Mouse (Mus musculus) ES-Bruce4 (cell line): ENCODE results near the gene Atp11a. TPM values are rescaled to one million over a fixed set of nuclear protein-coding genes. Genes with fewer than 3 reads are reported as not detected.

ENCODE experiments used
- H3K27ac ChIP-seq: 2 replicates; pipeline ENCODE4 v1.5.1; 2012; ENCODE audit warnings: low read length, inconsistent platforms; ENCODE audit not compliant: insufficient read depth
- H3K27me3 ChIP-seq: 2 replicates; pipeline ENCODE4 v1.6.1; 2012; ENCODE audit warnings: mild to moderate bottlenecking, low read length, inconsistent platforms; ENCODE audit not compliant: control insufficient read depth, poor library complexity, insufficient read depth, severe bottlenecking
- H3K36me3 ChIP-seq: 2 replicates; pipeline ENCODE4 v1.6.1; 2012; ENCODE audit warnings: inconsistent platforms, mild to moderate bottlenecking, low read length, moderate library complexity; ENCODE audit not compliant: control insufficient read depth, poor library complexity, insufficient read depth, severe bottlenecking
- H3K4me1 ChIP-seq: one replicate; pipeline ENCODE4 v1.8.1; 2011; ENCODE audit warnings: low read length; ENCODE audit not compliant: control insufficient read depth, insufficient read depth
- H3K4me3 ChIP-seq: 2 replicates; pipeline ENCODE4 v1.5.1; 2011; ENCODE audit warnings: low read depth, mild to moderate bottlenecking, low read length
- H3K9ac ChIP-seq: 2 replicates; pipeline ENCODE4 v1.6.1; 2012; ENCODE audit warnings: low read depth, mild to moderate bottlenecking, inconsistent platforms; ENCODE audit not compliant: poor library complexity, severe bottlenecking
- H3K9me3 ChIP-seq: replicated peaks from 2 replicates; pipeline ENCODE4 v1.6.1; 2012; ENCODE audit warnings: mild to moderate bottlenecking, low read length, inconsistent platforms; ENCODE audit not compliant: control insufficient read depth, poor library complexity, insufficient read depth, severe bottlenecking
- CTCF ChIP-seq: IDR thresholded peaks from one replicate; pipeline ENCODE4 v1.8.1; 2011; ENCODE audit warnings: low read depth, low read length
- EP300 ChIP-seq: IDR thresholded peaks from 2 replicates; pipeline ENCODE4 v1.6.1; 2011; ENCODE audit warnings: low read depth, low read length; ENCODE audit not compliant: insufficient read depth
- POLR2A ChIP-seq: IDR thresholded peaks from one replicate; pipeline ENCODE4 v1.8.1; 2011; ENCODE audit warnings: low read length; ENCODE audit not compliant: insufficient read depth
- polyA plus RNA-seq: library from polyadenylated mRNA; stranded (reverse); fragments of >200 nt; gene quantifications from 2 replicates; pipeline ENCODE4 v1.2.4, GENCODE M21; 2011; ENCODE audit warnings: low read depth; ENCODE audit not compliant: missing spikeins, insufficient read depth, insufficient read length

Gene Atp11a
- polyA plus RNA-seq, 1 experiment: 58.5 TPM

- no peaks in the 10 kb centered on the region for H3K4me1 ChIP-seq
- H3K27me3 ChIP-seq: no peaks in the 10 kb centered on the region
- H3K4me3 ChIP-seq: no peak overlapping the region
- H3K9ac ChIP-seq: no peak overlapping the region
- no peaks in the 10 kb centered on the region for H3K9me3 ChIP-seq
- no peak overlapping the region for H3K27ac ChIP-seq
- TF ChIP-seq EP300: no peak
- TF ChIP-seq CTCF: no peak
- TF ChIP-seq POLR2A: no peak
- H3K36me3 ChIP-seq: no peaks in the 10 kb centered on the region
Observed at GRCm38 (mm10) chr8:12897815-12898214, 141.0 kb downstream of the Atp11a start.

GRCm38 (mm10) chr8:12903790-12904415, 147.1 kb downstream of the Atp11a start:
- Histone ChIP-seq H3K27ac (no peak overlapping the region), H3K27me3 (no peaks in the 10 kb centered on the region), H3K4me3 (no peak overlapping the region), H3K4me1 (peaks cover 5% of the 10 kb centered on the region), H3K9ac (no peak overlapping the region), H3K36me3 (no peaks in the 10 kb centered on the region), H3K9me3 (no peaks in the 10 kb centered on the region)
- TF ChIP-seq EP300 (no peak), CTCF (no peak), POLR2A (no peak)

GRCm38 (mm10) chr8:12905122-12905521, 148.3 kb downstream of the Atp11a start:
- no peaks in the 10 kb centered on the region for H3K36me3 ChIP-seq
- no peak overlapping the region for H3K27ac ChIP-seq
- no peaks in the 10 kb centered on the region for H3K9me3 ChIP-seq
- no peak overlapping the region for H3K9ac ChIP-seq
- H3K4me1 ChIP-seq: peaks cover 5% of the 10 kb centered on the region
- H3K27me3 ChIP-seq: no peaks in the 10 kb centered on the region
- no peak overlapping the region for H3K4me3 ChIP-seq
- TF ChIP-seq POLR2A (no peak), EP300 (no peak), CTCF (no peak)

GRCm38 (mm10) chr8:12905599-12906321, 148.9 kb downstream of the Atp11a start:
- H3K4me3 ChIP-seq: no peak overlapping the region
- no peak overlapping the region for H3K27ac ChIP-seq
- H3K4me1 ChIP-seq: peaks cover 5% of the 10 kb centered on the region
- no peaks in the 10 kb centered on the region for H3K9me3 ChIP-seq
- no peaks in the 10 kb centered on the region for H3K36me3 ChIP-seq
- no peaks in the 10 kb centered on the region for H3K27me3 ChIP-seq
- no peak for TF ChIP-seq CTCF
- no peak for TF ChIP-seq POLR2A
- no peak overlapping the region for H3K9ac ChIP-seq

GRCm38 (mm10) chr8:12906597-12906996, 149.8 kb downstream of the Atp11a start:
- Histone ChIP-seq H3K27me3 (no peaks in the 10 kb centered on the region), H3K4me1 (peaks cover 5% of the 10 kb centered on the region), H3K36me3 (no peaks in the 10 kb centered on the region), H3K4me3 (no peak overlapping the region), H3K9ac (no peak overlapping the region), H3K27ac (no peak overlapping the region), H3K9me3 (no peaks in the 10 kb centered on the region)
- TF ChIP-seq POLR2A: no peak
- TF ChIP-seq CTCF: no peak
- TF ChIP-seq EP300: no peak

- H3K9ac ChIP-seq: no peak overlapping the region
- H3K36me3 ChIP-seq: no peaks in the 10 kb centered on the region
- no peak overlapping the region for H3K4me3 ChIP-seq
- no peak for TF ChIP-seq POLR2A
- TF ChIP-seq CTCF: no peak
- no peak for TF ChIP-seq EP300
- H3K4me1 ChIP-seq: peaks cover 5% of the 10 kb centered on the region
- H3K27me3 ChIP-seq: no peaks in the 10 kb centered on the region
- H3K9me3 ChIP-seq: no peaks in the 10 kb centered on the region
- H3K27ac ChIP-seq: no peak overlapping the region
Observed at GRCm38 (mm10) chr8:12907730-12908129, 150.9 kb downstream of the Atp11a start.
